Mouse (Mus musculus): ENCODE measurements around the gene Foxp1. TPM values are rescaled to one million over a fixed set of nuclear protein-coding genes. Genes with fewer than 3 reads are reported as not detected.

The Foxp1 gene
- polyA plus RNA-seq, 1 experiment = 73.4 TPM

DNA sequence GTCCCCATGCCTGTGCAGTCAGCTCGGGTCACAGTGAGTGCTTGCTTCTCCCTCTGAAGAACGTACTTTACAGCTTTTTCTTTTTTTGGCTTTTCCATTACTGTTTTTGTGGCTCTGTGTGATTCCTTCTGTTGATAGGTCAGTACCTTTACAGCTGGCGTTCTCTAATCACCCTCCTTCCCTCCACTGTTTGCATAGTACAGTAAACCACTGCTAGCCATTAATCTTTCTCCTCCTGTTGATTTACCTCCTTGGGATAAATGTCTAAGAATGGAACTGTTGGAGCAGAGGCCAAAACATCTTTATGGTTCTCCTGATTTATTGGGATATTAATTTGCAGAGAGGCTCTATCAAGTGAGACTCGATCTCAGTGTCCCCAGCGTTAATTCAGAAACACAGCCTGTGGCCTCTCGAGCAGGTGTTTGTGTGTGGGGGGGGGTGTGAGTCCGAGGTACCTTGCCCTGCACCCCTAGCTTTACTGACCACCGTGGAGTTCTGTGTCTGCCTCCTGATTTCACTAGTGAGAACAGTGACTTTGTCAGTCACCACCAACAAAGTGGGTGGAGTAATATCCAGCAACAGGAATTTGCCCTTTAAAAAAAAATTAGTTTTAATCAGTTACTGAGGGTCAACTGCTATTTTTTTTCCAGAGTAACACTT lies 590.5 kb downstream of the Foxp1 start:
- Histone ChIP-seq H3K4me3 (ENCODE audit: insufficient read depth, low read length) (no peak overlapping the region), H3K4me1 (ENCODE audit: control insufficient read depth, insufficient read depth, low read length) (no peaks in the 10 kb centered on the region), H3K27ac (ENCODE audit: insufficient read depth, low read depth, low read length) (no peak overlapping the region)
- TF ChIP-seq CTCF (IDR thresholded peaks at IDR 0.05; ENCODE audit: low read depth, low read length) (no peak), POLR2A (IDR thresholded peaks at IDR 0.05; ENCODE audit: borderline replicate concordance, low read depth, low read length) (no peak)

DNA sequence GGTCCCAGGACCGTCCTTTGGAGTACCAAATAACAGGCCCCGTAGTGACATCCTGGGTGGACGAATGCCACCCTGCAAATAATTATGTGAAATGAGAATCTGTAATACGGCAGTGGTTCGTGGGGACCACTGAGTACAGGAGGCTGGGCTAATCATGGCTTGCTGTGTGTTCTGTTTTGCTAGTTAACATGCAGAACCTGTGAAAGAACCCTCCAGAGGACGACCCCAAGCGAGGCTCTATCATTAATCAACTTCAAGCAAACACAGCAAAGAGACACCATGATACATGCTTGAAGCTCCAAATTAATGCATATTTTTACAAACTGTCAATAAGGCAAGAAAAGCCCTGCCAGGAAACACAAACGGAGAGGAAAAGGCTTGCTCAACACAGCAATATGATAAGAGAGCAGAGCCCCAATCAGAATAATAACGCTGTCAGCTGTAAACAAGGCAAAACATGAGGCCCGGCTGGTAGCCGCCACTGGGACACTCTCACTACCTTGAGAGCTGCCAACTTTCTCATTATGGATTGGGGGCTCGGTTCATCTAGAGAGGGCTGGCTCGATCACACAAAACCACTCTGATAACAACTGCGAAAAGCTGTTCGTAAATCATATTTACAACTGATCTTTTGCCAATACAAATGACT lies 591.7 kb downstream of the Foxp1 start:
- H3K27ac ChIP-seq (ENCODE audit: insufficient read depth, low read depth, low read length) = no peak overlapping the region
- H3K4me3 ChIP-seq (ENCODE audit: insufficient read depth, low read length) = no peak overlapping the region
- no peaks in the 10 kb centered on the region for H3K4me1 ChIP-seq (ENCODE audit: control insufficient read depth, insufficient read depth, low read length)
- no peak for TF ChIP-seq POLR2A (IDR thresholded peaks at IDR 0.05; ENCODE audit: borderline replicate concordance, low read depth, low read length)
- no peak for TF ChIP-seq CTCF (IDR thresholded peaks at IDR 0.05; ENCODE audit: low read depth, low read length)

GRCm38 (mm10) chr6:98928365-98928764 lies 594.2 kb downstream of the Foxp1 start:
- Histone ChIP-seq H3K4me1 (ENCODE audit: control insufficient read depth, insufficient read depth, low read length) (no peaks in the 10 kb centered on the region), H3K27ac (ENCODE audit: insufficient read depth, low read depth, low read length) (no peak overlapping the region), H3K4me3 (ENCODE audit: insufficient read depth, low read length) (no peak overlapping the region)
- TF ChIP-seq CTCF (IDR thresholded peaks at IDR 0.05; ENCODE audit: low read depth, low read length) (no peak), POLR2A (IDR thresholded peaks at IDR 0.05; ENCODE audit: borderline replicate concordance, low read depth, low read length) (no peak)

DNA sequence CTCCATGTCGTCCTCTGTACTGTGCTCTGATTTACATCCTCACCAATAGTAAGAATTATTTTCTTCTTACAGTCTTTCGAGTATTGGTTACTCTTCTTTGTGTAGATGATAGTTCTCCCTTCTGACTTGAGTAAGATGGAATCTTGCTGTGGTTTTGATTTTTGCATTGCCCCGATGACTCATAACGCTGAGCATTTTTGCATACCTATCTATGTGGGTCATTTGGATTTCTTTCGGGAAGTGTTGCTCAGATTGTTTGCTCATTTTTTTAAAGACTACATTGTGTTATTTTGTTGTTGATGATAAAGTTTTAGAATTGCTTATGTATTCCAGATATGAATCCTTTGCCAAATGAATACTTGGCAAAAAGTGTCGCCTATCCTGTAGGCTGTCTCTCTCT lies 621.3 kb downstream of the Foxp1 start:
- Histone ChIP-seq H3K4me1 (ENCODE audit: control insufficient read depth, insufficient read depth, low read length) (no peaks in the 10 kb centered on the region), H3K4me3 (ENCODE audit: insufficient read depth, low read length) (no peak overlapping the region), H3K27ac (ENCODE audit: insufficient read depth, low read depth, low read length) (no peak overlapping the region)
- no peak for TF ChIP-seq CTCF (IDR thresholded peaks at IDR 0.05; ENCODE audit: low read depth, low read length)
- no peak for TF ChIP-seq POLR2A (IDR thresholded peaks at IDR 0.05; ENCODE audit: borderline replicate concordance, low read depth, low read length)

DNA sequence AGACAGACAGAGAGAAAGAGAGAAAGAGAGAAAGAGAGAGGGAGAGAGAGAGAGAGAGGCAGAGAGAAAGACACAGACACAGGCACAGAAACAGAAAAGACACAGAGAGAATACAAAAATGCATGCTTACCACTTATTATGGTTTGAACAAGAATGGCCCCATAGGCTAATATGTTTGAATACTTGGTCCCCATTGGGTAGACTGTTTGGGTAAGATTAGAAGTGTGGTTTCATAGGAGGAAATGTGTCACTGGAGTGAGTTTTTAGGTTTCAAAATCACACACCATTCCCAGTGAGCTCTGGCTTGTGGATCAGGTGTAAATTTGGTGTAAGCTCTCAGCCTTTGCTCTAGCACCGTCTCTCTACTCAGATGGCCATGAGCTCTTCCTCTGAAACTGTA lies 644.3 kb downstream of the Foxp1 start:
- H3K4me3 ChIP-seq (ENCODE audit: insufficient read depth, low read length) = no peak overlapping the region
- no peak overlapping the region for H3K27ac ChIP-seq (ENCODE audit: insufficient read depth, low read depth, low read length)
- TF ChIP-seq CTCF (IDR thresholded peaks at IDR 0.05; ENCODE audit: low read depth, low read length) (no peak), POLR2A (IDR thresholded peaks at IDR 0.05; ENCODE audit: borderline replicate concordance, low read depth, low read length) (no peak)
- H3K4me1 ChIP-seq (ENCODE audit: control insufficient read depth, insufficient read depth, low read length) = no peaks in the 10 kb centered on the region

GRCm38 (mm10) chr6:98876401-98876800 lies 646.1 kb downstream of the Foxp1 start:
- no peak for TF ChIP-seq POLR2A (IDR thresholded peaks at IDR 0.05; ENCODE audit: borderline replicate concordance, low read depth, low read length)
- no peak for TF ChIP-seq CTCF (IDR thresholded peaks at IDR 0.05; ENCODE audit: low read depth, low read length)
- no peak overlapping the region for H3K4me3 ChIP-seq (ENCODE audit: insufficient read depth, low read length)
- no peaks in the 10 kb centered on the region for H3K4me1 ChIP-seq (ENCODE audit: control insufficient read depth, insufficient read depth, low read length)
- no peak overlapping the region for H3K27ac ChIP-seq (ENCODE audit: insufficient read depth, low read depth, low read length)

Other genes starting within 250 kb of the Foxp1 start
- gene Eif4e3, start 144.1 kb upstream of the Foxp1 start, polyA plus RNA-seq (2012; ENCODE audit: insufficient read depth, insufficient read length, missing spikeins) = 26.3 and 29.4 TPM in 2 replicates
- 3.0 and 4.7 TPM in 2 replicates for gene Gm20696, start 144.1 kb upstream of the Foxp1 start, polyA plus RNA-seq (2012; ENCODE audit: insufficient read depth, insufficient read length, missing spikeins)
- not detected in 2 replicates for gene Gpr27, start 170.0 kb upstream of the Foxp1 start, polyA plus RNA-seq (2012; ENCODE audit: insufficient read depth, insufficient read length, missing spikeins)
- not detected in 2 replicates for gene Prok2, start 203.7 kb upstream of the Foxp1 start, polyA plus RNA-seq (2012; ENCODE audit: insufficient read depth, insufficient read length, missing spikeins)